ENCODE assay signal across 8 mouse cellular contexts in the genomic region with DNA sequence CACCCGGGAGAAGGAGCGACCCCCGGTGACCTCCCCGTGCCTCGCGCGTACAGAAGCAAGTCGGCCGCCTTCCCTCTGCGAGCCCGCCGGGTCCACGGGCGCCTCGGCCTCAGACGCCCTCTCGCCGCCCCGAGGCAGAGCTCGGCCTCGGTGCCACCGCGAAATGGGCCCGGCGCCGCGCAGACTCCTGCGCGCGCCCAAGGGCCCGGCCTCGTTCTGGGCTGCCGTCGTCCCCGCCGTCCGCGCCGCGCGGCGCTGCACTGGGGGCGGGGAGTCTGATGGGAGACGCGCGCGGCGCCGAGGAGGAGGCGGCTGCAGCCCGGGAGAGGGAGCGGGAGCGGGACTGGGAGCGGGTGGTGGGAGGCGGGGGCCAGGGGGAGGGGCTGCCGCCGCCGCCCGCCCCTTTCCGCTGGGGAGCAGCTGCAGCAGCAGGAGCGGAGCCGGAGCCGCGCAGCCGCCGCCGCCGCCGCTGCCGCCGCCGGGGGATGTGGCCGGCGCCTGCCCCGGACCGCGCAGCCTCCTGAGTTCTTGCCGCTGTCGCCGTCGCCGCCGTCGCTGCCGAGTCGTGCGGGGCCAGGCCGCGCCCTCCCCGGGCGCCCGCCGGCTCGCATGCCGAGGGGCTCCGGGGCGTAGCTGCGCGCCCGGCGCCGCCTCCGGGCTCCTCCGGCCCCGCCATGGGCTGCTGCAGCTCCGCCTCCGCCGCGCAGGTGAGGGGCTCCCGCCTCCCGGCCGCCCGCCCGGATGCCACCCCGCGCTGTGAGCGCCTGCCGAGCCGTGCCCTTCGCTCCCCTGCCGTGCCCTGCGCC. TPM values are rescaled to one million over a fixed set of nuclear protein-coding genes. Genes with fewer than 3 reads are reported as not detected.
DNase-seq lines count a peak whose midpoint lies in the region; ATAC-seq lines count a peak whose summit lies in the region.

A gene (plus strand): TSS at position 404 of the 806 bp plus-strand sequence.

- H3K9me3 ChIP-seq in intestine, embryonic 14.5 days (ENCODE audit: control insufficient read depth, low read length), result no peaks in the 10 kb centered on the region
- H3K9me3 ChIP-seq in midbrain, embryonic 10.5 days (replicated peaks), result no peaks in the 10 kb centered on the region

- H3K27ac ChIP-seq in intestine, embryonic 14.5 days (ENCODE audit: low read depth), result peak within 1 kb of the TSS; percentile 82
- H3K27ac ChIP-seq in midbrain, embryonic 10.5 days (replicated peaks), result peak within 1 kb of the TSS; percentile 88

- intact Hi-C loops in left cerebral cortex, postnatal 36 days (cut with DNase I), result loop anchor here (2.0 to 5.0 kb wide), 3 partner anchors 37 to 97 kb away; no protein-coding TSS in a partner anchor

- peak within 1 kb of the TSS; percentile 89 for H3K4me2 ChIP-seq in intestine, embryonic 14.5 days (ENCODE audit: low read length)

- peak; percentile 96 for ATAC-seq in intestine, embryonic 14.5 days (replicated peaks; ENCODE audit: low FRiP score, low TSS enrichment, low read depth)

- peak within 1 kb of the TSS; percentile 78 for H3K4me3 ChIP-seq in intestine, embryonic 14.5 days (ENCODE audit: low read depth, low read length)
- H3K4me3 ChIP-seq in midbrain, embryonic 10.5 days, result peak within 1 kb of the TSS; percentile 92

- H3K36me3 ChIP-seq in intestine, embryonic 14.5 days (ENCODE audit: control insufficient read depth, insufficient read depth, low read length), result no peaks in the 10 kb centered on the region
- no peaks in the 10 kb centered on the region for H3K36me3 ChIP-seq in midbrain, embryonic 10.5 days

- H3K27me3 ChIP-seq in intestine, embryonic 14.5 days (replicated peaks; ENCODE audit: control insufficient read depth, insufficient read depth, low read length), result no peaks in the 10 kb centered on the region
- peaks cover 36% of the 10 kb centered on the region for H3K27me3 ChIP-seq in midbrain, embryonic 10.5 days (ENCODE audit: low read depth, poor library complexity, severe bottlenecking)

- peak; percentile 83 for DNase-seq in adrenal gland, adult 8-10 months
- peak; percentile 95 for DNase-seq in embryo, embryonic 11 days
- DNase-seq in gastrocnemius, postnatal 25 days, result peak; percentile 95
- peak; percentile 88 for DNase-seq in intestine, embryonic 14.5 days (ENCODE audit: low spot score)
- DNase-seq in left cerebral cortex, postnatal 36 days (ENCODE audit: low spot score in 2 of 2), result peak; percentile 78 to 88
- peak; percentile 89 for DNase-seq in midbrain, embryonic 10.5 days (ENCODE audit: low spot score)
- peak; percentile 90 for DNase-seq in right cerebral cortex, postnatal 4 days
- peak; percentile 93 for DNase-seq in yolk sac, embryonic 10.5 days (ENCODE audit: low spot score)

- whole genome bisulfite sequencing in intestine, embryonic 14.5 days, result under 1% methylated on average over 64 of the region's 122 CpGs
- under 1% methylated on average over 111 of the region's 122 CpGs for WGBS in midbrain, embryonic 10.5 days

- H3K9ac ChIP-seq in intestine, embryonic 14.5 days (ENCODE audit: low read length), result peak within 1 kb of the TSS; percentile 72

- H3K4me1 ChIP-seq in intestine, embryonic 14.5 days (replicated peaks; ENCODE audit: control insufficient read depth, insufficient read depth, low read length), result peaks cover 27% of the 10 kb centered on the region
- H3K4me1 ChIP-seq in midbrain, embryonic 10.5 days, result peaks cover 23% of the 10 kb centered on the region

RNA-seq across cellular contexts. Expression of the gene that starts here (rescaled TPM):
- 100 to 1,000 TPM in 2 of 4 experiments, 10 to 100 TPM in 2; 70.7 to 156 (median 121) TPM for total RNA-seq in adrenal gland, adult 8-10 months (2022)
- total RNA-seq in gastrocnemius, postnatal 25 days (2021), result 10 to 100 TPM; 16.2 to 18.6 TPM
- 64.5 and 75.1 TPM in 2 replicates for polyA plus RNA-seq in intestine, embryonic 14.5 days (2014; fragmentation: Nextera tagmentation; extraction: Ambion mirVana)
- 10 to 100 TPM; 67.4 to 86.4 TPM for total RNA-seq in left cerebral cortex, postnatal 36 days (2021)
- polyA plus RNA-seq in midbrain, embryonic 10.5 days (2016; fragmentation: Nextera tagmentation; extraction: Ambion mirVana), result 8.7 and 10.5 TPM in 2 replicates

Comparison
In these comparisons a context has a peak if more than half of its experiments do, and no peak if none do; other contexts are left out.
1. Peak in every context shown above with its lines: DNase-seq, ATAC-seq, H3K4me3 ChIP-seq and H3K27ac ChIP-seq.